Mouse (Mus musculus) ovary, postnatal 14 days (tissue): ENCODE data around the gene Gata2.
A peak's percentile ranks its signal among the peaks of the same experiment; 100 is the strongest.

Experiments used
- DNase-seq: peaks from one replicate; pipeline ENCODE4 v3.0.0; 2022; ENCODE audit warnings: low spot score

Gata2 gene

DNA sequence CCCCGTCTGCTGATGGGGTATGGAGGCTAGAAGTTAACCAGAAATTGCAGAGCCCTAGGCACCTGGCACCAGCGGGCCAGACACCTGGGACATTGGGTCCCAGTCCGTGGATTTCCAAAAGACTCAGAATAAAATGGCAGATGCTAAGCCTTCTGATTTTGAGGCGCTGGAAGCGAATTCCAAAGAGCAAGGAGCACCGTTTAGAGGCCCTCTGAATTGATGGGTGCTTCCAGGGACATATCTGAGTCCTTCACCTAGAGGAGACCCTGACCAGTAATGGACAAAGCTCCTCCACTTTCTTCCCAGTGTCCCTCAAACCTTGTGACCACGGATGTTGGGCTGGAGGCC is 1.3 kb downstream of the Gata2 start:
- DNase-seq = no peak

DNA sequence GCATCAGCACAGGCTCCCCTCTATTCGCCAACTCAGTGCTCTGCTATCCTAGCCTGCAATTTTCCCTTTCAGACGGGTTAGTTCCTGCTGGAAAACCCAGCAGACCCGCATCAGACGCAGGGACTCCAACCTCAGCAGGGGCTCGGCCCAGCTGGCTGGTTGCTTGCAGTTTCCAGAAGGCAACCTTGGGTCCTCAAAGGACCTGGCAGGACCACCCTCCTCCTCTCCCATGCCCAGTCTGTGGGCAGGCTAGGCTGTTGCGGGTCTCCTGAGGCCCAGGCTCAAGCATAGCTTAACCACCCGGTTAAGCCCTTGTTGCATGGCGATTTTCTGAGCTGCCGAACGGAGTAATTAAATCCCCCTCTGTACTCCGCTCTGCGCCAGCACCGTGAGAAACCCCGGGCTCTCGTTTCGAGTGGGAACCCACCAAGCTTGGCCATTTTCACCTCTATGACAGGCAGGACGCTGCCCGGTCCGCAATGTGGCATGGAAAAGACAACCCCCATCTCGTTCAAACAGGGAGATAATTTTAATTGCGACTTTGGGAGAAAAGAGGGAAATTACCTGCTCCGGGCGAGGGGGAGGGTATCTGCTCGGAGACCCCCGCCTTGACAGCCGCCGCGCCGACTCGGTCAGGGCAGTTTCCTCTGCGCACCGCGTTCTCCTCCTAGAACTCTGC is 2.5 kb downstream of the Gata2 start:
- no peak for DNase-seq

DNA sequence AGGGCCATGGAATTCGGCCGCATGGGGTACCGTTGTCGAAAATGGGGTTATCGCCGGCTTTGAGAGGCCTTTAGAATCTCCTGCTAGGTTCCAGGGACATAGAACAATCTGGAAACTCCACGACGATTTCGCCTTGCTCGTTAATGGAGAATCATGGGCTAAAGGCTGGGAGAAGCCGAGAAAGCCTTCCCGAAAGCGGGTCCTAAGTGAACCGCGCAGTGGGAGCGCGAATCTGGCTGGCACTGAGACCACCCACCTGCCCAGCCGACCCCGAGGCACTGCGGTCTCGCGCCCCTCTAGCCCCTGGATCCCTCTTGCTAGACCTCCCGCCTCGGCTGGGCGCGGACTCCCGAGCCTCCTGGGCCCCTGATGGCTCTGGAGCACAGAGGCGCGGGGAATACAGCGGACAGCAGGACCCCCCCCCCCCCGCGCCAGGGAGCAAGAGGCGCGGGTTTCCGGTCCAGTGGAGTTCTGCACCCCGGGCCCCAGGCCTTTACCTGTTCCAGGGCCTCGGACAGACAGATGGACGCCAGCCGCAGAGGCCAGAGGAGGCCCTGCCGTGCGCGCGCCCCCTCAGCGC is 3.1 kb downstream of the Gata2 start:
- no peak for DNase-seq

DNA sequence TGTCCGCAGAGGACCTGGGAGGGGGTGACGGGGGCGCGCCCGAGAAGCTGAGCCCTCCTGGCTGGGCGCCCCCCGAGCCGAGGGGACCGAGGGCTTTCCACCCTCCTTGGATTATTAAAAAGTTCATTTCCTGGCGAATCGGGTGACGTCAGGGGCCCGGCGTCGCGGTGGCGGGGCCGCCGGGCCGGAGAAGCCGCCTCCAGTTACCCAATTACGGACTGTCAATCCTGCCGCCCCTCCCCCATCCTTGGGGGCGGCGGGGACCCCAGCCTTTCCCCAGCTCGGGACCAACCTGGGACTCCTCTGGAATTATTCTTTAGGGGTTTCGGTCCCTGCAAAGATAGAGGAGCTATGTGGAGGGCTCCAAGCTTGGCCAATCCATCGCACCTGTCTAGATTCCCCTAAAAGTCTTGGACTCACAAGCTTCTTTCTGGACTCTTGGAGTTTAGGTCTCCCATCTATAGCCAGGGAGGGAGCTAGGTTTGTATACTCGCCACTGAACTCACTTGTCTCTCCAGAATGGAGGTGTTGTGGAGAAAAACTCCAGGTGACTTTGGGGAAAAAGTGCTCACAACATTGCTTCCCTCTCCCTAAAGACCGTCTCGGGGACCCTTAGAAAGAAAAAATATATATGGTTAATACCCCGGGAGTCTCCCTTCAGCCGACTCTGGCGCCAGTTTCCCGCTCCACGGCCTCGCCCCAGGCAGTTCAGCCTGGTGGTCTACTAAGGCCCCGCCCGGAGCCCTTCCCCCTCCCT is 3.8 kb downstream of the Gata2 start:
- no peak for DNase-seq

DNA sequence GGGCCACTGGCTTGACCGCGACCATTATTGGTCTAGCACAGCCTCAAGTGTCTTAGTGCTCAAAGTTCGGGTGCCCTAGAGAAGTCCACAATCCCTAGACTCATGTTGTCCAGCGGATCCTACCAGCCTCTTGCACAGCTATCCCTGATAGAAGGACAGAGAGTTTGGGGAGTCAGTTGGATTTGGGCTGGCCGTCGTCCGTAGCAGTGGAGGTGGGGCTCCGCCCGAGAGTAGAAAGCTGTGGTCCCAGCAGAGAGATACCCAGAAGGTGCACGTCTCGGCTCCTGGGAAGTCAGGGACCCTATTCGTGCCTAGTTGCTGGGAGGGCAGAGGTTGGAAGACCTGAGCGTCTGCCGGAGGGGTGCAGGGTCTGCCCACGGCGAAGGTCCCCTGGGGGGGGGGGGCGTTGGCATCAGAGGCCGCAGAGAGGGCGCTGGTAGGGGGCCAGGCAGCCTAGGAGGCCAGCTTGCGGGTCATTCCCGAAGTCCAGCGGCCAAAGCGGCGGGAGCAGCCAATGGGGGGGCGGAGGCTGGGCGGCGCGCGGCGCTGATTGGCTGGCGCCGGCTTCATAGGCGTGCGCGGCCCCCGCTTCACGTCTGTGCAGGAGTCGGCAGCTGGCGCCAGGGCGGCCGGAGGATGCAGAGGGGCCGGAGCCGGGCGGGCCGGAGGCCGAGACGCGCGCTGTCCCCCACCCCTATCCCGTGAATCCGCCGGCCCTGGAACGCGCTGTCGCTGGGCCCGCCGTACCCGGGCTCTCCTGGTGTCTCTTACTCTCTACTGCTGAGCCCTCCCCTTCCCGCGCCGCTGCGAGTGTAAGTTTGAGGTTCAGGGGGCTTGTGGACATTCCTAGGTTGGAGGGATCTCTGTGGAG is 4.6 kb downstream of the Gata2 start:
- peak; percentile 87 for DNase-seq

DNA sequence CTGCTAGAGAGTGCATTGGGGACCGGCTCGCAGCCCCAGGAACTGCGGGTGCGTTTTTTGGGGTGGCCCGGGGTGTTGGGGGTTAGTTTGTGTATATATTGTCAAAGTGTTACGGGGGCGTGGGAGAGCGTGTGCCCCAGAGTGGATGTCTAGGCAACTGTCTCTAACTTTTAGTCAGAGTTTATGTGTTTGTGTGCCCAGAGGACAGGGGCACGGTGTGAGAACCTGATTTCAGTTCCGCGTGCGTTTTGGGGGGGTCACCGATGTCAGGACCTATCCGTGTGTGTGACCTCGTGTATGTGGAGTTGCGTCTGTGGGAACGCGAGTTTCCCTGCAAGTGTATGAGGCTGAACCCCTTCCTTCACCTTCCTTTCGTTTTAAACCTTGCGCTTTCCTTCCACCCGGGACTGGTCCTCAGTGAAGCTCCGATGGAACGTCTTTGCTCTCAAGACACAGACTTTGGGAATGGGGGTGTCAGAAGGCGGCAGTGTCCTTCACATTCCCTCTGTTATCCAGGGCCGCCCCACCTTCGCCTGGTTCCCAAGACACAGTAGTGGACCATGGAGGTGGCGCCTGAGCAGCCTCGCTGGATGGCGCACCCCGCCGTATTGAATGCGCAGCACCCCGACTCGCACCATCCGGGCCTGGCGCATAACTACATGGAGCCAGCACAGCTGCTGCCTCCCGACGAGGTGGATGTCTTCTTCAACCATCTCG is 5.5 kb downstream of the Gata2 start:
- no peak for DNase-seq

DNA sequence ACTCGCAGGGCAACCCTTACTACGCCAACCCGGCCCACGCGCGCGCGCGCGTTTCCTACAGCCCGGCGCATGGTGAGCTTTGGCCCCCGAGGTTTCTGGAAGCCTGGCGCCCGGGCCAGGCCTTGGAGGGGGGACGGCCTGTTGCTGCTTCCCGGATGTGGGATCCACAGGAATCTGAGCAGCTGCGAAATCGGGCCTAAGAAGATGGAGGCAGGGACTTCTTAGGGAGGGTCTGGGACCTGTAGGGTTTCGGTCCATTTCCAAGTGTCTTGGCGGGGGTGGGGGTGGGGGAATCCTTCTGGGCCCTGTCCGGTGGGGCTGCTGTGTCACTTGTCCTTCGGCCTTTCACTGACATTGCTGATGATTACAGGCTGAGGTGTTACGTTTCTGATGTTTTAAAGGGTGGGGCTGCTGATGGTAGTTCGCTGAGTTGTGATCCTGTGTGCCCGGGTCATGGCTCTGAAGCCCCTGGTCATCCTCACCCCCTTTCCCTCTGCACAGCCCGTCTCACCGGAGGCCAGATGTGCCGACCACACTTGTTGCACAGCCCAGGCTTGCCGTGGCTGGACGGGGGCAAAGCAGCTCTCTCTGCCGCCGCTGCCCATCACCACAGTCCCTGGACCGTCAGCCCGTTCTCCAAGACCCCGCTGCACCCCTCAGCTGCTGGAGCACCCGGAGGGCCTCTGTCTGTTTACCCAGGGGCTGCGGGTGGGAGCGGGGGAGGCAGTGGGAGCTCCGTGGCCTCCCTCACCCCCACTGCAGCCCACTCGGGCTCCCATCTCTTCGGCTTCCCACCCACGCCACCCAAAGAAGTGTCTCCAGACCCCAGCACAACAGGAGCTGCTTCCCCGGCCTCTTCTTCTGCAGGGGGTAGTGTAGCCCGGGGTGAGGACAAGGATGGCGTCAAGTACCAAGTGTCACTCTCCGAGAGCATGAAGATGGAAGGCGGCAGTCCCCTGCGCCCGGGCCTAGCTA is 6.3 kb downstream of the Gata2 start:
- no peak for DNase-seq

DNA sequence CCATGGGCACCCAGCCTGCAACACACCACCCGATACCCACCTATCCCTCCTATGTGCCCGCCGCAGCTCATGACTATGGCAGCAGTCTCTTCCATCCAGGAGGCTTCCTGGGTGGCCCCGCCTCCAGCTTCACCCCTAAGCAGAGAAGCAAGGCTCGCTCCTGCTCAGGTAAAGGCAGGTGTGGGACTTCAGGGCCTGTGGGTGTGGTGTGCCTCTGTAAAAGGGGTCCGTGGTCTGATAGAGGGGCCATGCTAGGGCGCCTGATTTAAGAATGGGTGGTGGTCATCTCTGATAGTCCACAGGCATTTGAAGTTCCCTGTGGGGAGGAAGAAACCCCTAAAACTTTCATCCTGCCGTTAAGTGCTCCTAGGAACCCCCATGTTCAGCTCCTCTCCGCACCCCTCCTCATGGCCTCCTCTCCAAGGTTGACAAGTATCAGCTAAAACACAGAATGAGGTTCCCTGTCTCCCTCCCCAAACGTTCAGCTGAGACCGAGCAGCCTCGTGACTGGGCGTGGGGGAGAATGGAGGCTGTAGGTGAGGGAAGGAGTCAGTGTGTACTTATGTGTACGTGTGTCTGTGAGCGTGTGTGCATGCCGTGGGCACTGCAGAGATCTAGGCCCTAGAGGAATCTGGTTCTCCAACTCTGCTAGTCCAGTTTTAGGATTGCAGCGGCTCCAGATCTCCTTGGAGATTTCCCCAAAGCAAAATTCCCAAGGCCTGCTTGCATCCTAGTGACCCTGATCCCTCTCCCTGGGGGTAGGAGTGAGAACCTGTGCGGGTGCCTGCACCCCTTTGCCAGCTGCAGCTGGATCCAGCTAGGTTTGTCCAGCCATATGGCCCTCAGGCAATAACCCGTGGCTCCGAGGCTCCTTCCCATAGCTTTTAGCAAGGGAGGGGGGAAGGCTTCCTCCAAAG is 7.3 kb downstream of the Gata2 start:
- no peak for DNase-seq

DNA sequence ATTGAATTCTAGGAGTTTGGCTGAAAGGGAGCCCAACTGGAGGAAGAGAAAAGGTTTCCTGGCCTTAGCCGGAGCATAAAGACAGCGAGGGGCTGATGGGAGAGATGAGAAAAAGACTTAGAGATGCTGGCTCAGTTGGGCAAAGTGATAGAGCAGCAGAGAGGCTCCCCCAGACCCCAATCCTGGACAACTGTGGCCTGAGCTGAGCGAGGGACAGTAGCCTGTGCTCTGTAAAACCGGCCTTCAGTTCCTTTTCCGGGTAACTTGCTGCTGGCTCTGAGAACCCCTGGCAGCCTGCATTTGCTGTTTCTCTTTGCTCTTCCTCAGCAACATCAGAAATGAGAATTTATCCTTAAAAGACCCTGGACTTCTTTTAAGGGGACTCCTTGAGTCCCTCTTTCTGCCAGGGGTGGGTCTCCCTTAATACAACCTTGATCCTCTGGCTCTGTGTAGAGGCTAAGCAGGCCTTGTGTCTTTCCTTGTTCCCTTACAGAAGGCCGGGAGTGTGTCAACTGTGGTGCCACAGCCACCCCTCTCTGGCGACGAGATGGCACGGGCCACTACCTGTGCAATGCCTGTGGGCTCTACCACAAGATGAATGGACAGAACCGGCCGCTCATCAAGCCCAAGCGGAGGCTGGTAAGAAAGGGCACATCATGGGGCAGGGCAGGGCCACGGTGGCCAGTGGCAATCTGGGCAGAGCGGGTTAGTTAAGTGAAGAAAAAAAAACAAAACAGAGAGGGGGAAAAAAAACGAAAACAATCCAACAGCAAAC is 8.4 kb downstream of the Gata2 start:
- no peak for DNase-seq

DNA sequence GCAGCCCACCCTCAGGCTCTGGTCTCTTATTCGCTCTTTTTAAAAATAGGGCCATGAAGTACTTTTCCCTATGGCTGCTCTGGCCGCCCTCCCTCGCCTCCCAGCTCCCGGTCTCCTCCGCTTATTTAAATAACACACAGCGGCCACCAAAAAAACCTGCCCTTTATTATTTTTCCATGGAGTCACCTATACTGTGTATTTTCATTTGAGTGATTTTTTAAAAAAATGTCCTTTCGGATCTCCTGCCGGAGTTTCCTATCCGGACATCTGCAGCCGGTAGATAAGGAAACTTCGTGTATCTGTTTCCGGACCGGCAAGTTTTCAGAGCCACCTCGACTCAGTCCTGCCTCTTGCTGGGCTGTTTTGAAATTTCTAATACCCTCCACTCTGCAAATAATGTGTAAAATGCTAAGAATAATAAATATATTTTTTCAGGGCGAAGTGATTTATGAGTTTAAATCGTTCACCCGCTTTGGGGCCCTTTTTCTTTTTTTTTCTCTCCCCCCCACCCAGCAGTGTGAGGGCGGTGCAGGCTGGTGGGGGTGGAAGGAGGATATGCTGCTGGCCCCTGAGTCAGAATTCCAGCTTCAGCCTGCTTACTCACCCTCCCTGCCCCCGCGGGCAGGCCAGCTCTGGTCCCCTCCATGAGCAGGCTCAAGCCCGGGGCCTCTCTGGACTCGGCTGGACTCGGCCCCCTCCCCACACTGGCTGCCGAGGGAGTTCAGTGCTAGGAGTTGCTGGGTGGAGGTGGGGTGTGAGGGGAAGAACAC is 9.4 kb downstream of the Gata2 start:
- DNase-seq = no peak

DNA sequence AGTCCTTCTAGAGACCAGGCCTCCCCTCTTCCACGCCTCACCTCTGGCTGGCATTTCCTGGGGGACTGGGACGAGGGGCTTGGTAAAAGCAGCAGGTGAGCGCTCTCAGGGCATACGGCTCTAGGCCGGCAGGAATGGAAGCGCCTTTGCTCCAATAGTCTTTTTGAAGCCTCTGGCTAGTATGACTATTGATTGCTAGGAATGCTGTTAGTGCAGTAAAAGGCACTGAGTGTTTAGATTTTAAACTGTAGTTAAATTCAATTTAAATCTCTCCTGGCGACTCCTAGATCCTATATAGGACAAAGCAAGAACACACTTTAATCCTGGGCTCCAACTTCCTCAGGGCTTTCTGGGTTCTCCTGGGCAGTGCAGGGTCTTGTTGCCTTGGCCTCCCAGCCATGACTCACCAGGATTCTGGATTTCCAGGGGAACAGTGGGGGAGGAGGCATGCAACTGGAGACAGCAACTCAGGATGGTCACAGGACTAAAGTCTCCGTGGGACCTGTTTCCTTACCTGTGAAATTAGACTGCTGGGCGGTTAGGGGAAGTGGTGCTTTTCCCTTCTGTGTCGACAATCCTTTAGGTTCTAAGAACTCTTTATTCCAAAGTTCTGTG is 10.2 kb downstream of the Gata2 start:
- DNase-seq = no peak

DNA sequence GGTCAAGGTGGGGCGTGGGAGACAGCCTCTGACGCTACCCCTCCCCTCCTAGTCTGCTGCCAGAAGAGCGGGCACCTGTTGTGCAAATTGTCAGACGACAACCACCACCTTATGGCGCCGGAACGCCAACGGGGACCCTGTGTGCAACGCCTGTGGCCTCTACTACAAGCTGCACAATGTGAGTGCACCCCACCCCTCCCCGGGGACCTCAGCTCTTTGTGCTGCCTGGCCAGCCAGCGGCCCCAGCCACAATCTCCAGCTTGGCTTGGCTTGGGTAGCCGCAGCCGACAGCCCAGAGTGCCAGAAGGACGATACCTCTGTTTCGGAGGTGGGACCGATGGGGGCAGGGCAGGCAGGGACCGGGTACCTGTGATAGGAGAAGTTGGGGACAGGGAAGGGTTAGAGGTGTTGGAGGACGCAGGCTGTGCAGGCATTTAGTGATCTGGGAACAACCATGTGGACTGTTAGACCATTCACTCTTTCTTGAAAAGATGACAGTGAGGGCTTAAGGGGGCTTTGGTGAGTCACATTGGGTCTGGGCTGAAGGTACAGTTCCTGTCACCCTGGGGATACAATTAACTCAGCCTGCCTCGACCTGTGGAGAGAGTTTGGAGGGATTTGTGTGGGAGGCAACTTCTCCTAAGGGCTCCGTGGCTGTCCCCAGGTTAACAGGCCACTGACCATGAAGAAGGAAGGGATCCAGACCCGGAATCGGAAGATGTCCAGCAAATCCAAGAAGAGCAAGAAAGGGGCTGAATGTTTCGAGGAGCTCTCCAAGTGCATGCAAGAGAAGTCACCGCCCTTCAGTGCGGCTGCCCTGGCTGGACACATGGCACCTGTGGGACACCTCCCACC is 11.1 kb downstream of the Gata2 start:
- no peak for DNase-seq

DNA sequence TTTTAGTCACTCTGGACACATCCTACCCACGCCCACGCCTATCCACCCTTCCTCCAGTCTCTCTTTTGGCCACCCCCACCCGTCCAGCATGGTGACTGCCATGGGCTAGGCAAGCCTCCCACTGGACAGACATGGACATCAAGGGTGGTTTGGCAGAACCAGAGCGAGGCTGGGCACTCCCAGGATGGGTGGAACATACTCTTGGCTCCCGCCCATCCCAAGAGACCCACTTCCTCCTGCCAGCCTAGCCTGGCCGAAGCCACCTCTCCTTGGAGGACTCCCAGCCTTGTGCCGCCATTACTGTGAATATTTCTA is 11.7 kb downstream of the Gata2 start:
- DNase-seq = no peak

DNA sequence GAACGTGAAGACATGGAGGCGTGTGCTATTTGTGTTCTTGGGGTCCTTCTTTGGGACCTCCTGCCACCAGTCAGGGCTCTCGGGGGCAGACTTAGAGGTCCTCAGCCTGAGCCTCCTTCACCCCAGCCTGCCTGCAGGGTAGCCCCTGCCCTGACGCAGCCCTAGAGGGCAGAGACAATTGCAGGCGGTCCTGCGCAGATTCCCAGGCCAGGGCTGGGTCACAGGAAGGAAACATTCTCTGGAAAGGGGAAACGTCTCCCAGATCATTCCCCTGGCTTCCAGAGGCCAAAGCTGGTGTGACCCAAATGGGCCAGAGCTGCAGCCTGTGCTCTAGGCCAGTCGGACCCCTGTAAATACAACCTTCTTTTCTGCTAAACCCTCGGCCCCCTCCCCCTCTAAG is 12.2 kb downstream of the Gata2 start:
- no peak for DNase-seq

DNA sequence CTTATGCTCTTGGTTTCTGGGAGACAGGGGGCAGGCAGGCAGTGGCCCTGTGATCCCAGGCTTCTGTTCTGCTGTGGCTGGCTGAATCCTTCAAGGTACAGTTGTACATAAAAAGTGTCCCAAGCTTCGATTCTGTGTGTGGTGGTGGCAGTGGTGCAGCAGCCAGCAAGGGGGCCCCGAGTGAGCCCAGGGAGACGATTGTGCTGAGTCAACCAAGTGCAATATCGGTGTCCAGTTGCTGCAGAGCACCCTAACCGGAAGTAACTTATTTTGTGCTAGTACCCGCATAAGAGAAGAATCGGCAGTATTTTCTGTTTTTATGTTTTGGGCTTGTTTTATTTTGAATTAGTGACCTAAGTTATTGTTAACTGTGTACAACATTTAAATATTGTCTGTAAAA is 12.9 kb downstream of the Gata2 start:
- DNase-seq = no peak

DNA sequence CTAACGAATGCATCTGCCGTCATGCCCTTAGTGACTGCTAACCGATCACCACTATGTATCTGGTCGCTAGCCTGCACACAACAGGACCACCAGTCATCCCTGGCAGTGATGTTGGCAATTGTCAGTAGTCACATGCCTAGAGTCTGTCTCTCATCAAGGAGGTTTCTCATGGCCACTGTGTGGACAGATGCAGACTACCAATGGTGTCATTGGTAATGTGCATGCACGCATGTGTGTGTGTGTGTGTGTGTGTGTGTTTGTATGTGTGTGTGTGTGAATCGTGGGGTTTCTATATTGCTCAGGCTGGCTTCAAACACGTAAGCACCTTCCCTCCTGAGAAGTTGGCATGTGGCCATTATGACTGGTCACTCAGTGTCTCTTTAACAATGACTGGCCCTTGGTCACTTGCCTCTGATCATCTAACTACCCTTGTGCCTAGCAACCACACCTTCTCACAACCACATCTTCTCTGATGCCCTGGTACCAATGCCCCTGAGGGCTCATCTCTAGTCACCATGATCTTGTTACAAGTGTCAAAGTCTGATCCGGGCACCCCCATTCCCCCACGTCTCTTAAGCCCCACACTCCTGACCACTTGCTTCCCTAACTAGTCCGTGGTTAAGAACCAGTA is 13.8 kb downstream of the Gata2 start:
- DNase-seq = no peak
